Mouse (Mus musculus) right cerebral cortex, postnatal 25 days (tissue): Measurements from ENCODE around the gene Dlgap1.

Experiments used
- DNase-seq: peaks from one replicate; pipeline ENCODE4 v3.0.0; 2022

The Dlgap1 gene

DNA sequence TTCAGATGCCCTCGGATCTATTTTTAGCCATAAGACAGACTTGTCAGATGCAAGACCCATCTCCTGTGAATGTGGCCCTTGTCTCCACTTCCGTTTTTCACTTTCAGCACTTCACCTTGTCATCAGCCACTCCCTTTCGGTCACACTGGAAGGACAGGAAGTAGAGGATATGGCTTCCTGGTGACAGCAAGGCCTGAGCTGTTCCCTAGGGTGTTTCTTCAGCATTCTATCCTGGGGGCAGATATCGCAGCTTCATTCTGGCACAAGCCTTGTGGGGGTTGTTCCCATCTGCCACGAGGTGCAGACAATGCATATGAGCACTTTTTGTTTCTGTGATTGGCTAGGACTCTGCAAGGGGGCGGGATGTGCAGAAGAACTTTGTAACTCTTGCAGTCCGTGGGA, 502.1 kb downstream of the Dlgap1 start:
- DNase-seq: peak; percentile 67

DNA sequence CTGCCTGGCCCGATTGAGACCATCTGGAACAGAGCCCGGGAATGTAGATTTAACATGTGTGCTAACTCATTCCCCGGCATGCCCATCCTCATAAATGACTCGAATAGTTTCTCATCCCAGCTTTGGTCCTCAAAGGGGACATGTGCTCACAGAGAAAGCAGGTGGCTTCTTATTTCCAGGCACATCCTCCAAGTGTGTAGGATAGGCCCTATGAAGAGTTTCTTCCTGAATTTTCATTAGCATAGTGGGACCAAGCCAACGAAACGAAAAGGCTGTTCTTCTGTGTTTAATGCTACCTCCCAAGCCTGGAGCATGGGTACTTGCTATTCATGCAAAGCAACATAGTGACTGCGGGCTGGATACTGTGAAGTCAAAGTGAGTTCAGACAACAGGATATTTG, 503.3 kb downstream of the Dlgap1 start:
- DNase-seq: no peak

DNA sequence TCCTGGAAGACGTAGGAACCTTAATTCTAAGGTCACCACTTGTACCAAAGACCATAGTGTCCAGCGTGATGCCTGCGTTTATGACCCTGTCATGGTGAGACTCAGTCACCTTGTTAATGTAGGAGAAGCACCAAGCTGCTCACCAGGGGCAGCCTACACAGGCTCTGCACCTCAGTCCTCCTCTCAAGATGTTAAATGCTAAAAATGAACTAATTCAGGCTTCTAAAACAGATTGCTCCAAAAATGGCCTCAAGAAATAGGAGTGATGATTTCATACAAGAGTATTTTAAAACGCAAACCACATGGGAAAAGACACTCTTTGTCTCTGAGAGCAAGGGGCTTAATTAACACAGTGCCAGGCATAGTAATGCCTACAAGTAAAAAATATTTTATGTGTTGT, 505.0 kb downstream of the Dlgap1 start:
- no peak for DNase-seq

DNA sequence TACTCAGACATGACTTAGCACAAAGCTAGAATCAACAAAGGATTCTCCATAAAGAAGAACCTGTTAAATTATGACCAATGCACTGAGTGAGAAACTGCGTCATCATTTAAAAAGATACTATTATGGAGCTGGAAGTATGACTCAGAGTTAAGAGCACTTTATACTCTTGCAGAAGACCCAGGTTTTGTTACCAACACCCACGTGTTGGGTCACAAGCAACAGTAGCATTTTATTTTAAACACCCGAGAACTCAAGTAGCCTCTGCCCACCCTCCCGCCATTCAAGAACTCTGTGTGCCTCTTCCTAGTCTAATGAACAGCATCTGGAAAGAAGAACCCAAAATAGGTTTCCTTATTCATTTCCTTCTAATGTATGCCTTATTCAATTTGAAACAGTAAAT, 514.8 kb downstream of the Dlgap1 start:
- no peak for DNase-seq

DNA sequence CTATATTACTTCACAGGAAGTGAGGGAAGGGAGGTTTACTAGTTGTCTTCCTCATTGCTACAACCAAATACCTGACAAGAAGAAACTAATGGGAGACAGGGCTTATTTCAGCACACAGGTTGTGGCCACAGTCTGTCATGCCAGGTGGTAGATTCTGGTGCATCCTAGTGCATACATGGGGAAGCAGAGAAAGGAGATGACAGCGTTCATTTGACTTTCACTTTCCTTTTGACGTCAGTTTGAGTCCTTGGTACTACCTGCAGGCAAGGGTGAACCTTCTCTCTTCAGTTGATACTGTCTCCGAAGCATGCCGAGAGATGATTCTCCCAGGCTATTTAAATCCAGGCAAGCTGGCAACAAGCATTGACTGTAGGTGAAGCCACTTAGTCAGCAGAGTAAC, 516.8 kb downstream of the Dlgap1 start:
- no peak for DNase-seq

DNA sequence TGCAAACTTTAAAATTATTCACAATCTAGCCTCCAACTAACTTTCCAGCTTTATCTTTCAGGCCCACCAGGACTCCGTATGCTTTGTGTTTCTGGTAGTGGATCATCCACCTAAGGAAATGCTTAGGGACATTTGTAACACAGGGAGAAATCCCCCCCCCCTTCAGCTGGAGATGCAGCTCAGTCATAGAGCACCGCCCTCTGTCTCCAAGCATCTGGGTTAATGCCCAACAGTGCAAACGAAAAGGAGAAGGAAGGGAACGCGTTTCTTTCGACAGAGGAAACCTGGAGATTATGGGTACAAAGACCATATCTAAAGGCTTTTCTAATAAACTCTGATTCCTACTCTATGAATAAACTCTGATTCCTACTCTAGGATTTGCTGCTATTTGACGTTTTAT, 517.4 kb downstream of the Dlgap1 start:
- no peak for DNase-seq

DNA sequence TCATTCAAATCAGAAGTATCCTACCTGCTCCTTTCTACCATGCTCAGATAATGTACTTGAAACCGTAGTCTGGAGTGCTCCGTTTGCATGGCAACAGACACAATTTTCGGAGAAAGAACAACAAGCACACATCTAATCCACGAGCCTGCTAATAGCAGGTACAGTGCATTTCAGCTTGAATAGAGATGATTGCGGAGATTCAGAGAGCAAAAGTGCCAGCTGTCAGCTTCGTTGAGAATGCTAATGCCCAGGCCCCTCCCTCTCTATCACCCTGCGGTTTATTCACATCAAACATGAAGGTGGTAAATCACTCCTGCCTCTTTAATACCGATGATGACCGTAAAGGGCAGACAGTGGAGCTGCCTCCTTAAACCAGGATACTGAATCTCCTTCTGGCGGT, 518.0 kb downstream of the Dlgap1 start:
- DNase-seq: no peak

DNA sequence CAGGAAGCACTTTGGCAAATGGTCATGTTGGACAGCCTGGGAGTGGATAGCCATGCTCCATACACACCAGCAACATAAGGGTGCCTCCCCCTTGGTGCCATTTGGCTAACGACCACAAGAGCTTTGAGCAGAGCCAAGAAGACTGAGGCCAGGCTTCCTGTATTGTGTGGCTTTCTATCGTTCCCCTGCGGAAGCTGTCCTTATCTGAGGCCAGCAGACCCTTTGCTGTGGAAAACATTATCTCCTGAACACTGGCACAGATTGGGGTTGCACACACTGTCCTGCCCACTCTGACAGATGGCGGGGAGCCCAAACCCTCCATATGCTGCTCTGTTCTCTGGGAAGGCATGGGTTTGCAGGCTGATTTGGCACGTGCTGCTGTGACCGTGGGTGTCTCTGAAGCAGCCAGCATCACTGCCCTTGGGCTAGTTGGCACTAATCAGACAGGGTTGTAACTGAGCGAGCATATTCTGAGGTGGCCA, 520.0 kb downstream of the Dlgap1 start:
- DNase-seq: peak; percentile 85

DNA sequence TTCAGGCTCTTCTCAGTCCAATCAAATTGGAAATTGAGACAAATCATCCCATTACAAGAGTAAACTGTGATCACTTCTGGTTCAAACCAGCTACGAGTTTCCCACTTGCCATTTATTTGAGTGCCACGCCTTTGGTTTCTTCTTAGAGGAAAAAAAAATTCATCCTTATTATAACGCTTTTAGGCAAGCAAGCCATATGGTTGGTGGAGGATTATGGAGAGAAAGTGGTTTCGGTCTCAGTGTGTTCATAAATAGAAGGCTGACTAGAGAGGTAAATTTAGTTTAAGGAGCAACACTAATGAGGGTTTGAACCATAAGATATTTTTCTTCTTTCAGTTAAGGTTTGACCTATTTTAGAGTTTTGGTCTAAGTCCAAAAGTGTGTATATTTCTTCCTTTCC, 522.7 kb downstream of the Dlgap1 start:
- DNase-seq: no peak

DNA sequence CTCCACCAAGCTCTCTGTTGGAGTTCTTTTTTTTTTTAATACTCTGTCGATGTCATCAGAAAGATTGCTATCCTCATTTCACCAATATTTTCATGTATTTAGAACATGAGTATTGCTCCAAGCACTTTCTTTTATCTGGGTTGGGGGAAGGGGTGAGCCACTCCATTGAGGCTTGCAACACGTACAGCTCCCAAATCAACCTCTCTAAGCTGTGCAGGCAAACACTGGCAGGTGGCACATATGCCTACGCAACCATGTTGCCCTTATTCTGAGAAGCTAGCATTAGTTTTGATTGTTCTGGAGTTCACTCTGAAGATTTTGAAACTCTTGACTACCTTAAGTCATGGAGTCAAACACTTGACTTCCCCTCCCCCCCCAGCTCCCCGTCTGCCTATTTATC, 525.5 kb downstream of the Dlgap1 start:
- DNase-seq: no peak

DNA sequence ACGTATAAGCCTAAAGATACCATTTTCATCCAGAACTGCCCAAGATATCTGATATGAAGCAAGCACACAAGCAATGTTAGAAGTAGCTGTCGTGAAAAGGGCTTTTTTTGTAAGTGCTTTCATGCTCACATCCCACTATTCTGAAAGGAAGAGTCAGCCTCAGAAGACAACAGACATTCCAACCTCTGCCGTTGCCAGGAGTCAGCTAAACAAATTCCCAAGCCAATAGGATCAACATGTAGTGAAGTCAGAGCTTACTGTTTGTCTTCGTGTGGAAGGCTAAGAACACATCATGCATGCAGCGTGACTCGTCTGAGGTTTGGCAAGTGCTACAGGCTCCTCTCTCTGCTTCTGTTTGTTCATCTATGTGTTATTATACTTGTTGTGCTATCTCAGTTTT, 529.4 kb downstream of the Dlgap1 start:
- DNase-seq: no peak

DNA sequence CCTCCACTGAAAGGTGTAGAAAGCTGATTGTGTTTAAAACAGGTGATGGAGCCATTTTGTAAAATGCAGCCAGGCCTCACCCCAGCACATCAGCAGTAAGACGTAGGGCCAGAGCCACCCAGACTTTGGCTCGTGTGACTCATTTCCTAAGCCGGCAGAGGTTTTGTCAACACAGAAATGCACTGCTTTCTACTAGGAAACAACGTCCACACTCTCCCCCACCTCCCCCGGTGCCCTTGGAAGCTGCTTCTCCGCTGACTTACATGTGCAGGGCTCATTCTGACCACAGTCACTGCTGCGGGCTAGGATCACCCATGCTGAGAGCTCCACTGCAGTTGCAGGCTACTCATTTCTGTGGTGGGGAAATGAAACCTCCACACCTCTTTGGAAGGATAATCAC, 533.1 kb downstream of the Dlgap1 start:
- no peak for DNase-seq

DNA sequence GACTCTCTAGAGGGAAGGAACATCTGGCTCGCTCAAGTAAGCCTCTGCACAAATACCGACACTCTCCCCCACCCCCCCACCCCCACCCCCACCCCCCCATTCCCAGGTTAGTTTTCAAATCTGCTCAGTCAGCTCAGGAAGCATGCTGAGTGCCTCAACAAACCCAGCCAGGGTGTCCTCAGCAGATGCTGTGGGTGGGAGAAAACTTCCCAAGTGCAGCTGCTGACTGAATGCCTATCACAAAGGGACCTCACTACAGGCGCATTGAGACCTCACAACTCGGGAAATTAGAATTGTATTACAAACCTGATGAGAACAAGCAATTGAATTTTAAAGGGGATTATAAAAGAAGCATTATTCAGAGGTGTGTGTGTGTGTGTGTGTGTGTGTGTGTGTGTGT, 538.9 kb downstream of the Dlgap1 start:
- no peak for DNase-seq

DNA sequence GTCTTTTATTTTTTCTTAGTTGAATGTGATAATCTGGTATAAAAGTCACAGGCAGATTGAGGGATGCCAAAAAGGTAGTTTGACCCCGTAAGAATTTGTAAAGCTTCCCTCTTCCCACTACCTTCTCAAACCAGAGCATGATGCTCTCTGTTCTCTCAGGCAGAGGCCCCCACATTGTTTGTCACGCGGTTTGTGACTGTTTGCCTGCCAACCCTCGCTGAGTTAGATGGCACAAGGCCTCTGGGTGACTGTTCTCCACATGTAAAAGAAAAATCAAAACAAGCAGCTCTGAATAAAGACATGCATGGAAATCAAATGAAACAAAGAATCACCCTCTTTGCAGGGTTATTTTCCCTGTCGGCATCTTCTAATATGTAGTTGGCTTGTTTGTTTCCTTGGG, 541.6 kb downstream of the Dlgap1 start:
- no peak for DNase-seq

DNA sequence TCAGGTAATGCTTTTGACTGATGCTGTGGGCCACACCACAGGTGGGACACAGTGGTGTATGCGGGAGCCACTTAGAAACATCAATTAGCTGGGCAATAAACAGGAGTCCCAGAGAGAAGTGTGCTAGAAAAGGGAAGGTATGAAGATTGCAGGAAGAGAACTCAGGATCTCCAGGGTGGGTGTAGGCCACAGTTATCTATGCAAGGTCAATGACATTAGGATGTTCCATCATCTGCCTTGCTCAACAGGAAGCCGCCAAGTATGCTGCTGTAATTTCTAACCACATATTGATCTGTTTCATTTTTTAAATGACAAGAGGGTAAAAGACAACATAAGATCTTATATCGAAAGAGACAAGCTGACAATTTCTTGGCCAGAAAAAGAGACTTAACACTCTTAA, 542.5 kb downstream of the Dlgap1 start:
- DNase-seq: no peak

DNA sequence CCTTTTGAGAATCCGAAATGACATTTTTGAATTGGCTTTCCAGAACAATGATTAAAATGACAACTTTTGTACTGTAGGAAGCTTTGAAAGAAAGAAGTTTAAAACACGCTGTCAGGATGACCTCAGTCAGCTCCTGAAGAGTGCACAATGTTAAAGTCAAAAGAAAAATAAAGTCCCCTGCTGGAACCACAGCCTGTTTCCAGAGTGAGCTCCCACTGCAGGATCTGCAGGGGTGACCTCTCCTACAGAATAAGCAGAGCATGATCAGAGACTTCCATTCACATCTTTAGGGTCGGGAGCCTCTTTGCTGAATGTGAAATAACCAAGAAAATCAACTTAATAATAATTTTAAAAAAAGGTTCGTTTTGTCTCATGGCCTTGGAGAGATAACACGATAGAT, 544.9 kb downstream of the Dlgap1 start:
- no peak for DNase-seq

DNA sequence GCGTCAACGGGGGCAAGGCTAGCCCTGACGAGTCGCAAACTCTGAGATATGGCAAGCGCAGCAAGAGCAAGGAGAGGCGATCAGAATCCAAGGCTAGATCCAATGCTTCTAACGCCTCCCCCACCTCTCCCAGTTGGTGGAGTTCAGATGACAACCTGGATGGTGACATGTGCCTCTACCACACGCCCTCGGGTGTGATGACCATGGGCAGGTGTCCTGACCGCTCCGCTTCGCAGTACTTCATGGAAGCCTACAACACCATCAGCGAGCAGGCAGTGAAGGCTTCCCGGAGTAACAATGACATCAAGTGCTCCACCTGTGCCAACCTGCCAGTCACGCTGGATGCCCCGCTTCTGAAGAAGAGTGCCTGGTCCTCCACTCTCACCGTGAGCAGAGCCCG, 547.6 kb downstream of the Dlgap1 start:
- DNase-seq: no peak

DNA sequence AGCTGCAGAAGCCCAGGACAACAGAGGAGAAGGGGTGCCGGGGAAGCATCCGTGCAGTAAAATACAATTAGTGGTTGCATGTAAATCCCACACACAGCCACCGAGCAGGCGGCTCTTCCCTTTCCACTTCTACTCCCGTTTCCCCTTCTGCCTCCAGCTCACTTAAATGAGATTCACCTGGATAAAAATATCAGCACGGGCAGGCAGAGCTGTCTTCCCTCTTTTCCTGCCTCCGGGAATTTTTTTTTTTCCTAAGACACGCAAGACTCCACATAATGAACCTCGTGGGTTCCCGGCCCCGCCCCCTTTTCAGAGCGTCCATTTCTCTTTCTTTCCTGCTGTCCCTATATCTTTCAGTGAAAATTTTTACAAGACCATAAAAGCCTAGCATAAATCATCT, 548.5 kb downstream of the Dlgap1 start:
- DNase-seq: no peak

DNA sequence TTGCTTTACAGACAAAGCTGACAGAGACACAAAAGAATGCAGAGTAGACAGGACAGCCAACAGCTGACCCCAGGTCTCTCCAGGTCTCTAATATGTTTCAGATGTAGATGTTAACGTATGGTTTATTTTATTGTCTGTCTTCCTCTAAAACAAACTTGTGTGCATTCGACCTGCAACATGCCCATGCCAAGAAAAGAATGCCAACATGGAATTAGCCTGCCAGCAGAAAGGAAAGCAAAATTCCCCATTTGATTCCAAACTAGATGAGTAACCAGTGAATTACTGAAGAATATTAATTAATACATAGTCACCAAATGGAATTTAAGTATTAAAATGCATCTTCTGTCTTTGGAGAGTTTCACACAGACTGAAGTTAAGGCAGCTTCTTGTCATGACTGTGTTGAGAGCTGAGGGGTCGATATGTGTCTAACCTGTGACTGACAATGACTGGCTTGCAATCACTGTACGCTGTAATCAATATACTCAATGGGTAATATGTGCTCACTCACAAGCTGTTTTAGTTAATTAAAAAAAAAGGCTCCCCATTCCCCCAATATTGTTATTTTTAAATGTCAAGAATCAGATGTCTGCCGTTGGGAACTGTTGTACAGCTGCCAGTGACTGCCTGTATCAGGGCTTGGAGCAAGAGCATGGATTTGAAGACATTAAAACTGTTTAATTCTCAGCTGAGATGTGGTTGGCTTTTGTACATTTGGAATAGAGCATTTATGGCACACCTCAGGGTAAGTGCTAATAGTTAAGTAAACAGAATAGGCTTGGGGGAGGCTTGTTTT, 552.4 kb downstream of the Dlgap1 start:
- no peak for DNase-seq

DNA sequence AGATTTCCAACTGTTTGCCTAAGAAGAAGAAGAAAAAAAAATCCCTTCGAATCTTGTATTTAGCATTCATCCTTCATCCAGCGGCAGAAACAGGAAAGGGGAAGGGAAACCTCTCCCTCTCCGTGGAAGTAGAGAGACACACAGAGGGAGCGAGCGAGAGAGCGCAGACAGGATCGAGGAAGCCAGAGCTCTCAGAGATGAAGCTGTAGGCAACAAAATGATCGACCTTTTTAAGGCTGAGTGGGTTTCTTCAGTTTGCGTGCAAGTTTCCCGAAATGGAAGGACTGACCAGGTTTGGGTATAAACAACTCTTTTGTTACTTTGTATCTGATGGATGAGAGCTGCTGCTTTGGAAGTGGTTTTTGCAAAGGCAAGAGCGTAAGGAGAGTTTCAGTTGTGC, 553.1 kb downstream of the Dlgap1 start:
- peak; percentile 45 for DNase-seq

DNA sequence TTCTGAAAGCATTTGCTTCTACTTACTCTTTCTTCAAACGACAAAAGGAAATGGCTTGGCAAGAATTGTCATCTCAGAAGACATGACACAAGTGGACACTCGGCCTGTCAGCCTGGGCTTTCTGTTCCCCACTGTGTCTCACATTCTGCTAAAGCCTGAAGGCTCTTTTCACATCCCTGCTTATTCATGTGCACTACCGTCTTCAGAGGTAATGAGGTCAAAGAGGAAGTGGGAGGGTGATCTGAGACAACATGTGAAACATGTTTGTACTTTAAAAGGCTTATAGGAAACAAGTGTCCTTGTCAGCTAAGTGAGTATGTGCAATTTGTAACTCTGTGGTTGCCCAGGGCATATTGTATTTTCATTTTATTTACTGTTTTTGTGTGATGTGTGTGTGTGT, 557.1 kb downstream of the Dlgap1 start:
- no peak for DNase-seq

DNA sequence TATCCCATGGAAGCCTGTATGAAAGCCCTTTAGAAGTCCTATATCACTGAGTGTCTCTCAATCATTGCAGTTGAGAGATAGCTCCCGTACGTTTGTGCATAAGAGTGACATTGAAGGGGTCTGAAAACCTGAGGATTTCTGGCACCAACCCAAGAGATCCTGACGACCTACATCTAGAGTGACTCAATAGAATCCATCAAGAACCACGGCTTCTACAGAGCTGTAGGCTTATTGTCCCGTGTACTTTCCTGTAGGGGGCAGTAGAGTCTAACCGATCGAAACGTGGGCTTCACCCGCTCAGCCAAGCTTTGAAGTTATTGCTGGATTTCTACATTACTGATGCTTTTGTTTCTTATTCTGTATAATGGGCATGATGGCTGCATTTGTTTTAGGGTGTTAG, 558.2 kb downstream of the Dlgap1 start:
- DNase-seq: peak; percentile 44

DNA sequence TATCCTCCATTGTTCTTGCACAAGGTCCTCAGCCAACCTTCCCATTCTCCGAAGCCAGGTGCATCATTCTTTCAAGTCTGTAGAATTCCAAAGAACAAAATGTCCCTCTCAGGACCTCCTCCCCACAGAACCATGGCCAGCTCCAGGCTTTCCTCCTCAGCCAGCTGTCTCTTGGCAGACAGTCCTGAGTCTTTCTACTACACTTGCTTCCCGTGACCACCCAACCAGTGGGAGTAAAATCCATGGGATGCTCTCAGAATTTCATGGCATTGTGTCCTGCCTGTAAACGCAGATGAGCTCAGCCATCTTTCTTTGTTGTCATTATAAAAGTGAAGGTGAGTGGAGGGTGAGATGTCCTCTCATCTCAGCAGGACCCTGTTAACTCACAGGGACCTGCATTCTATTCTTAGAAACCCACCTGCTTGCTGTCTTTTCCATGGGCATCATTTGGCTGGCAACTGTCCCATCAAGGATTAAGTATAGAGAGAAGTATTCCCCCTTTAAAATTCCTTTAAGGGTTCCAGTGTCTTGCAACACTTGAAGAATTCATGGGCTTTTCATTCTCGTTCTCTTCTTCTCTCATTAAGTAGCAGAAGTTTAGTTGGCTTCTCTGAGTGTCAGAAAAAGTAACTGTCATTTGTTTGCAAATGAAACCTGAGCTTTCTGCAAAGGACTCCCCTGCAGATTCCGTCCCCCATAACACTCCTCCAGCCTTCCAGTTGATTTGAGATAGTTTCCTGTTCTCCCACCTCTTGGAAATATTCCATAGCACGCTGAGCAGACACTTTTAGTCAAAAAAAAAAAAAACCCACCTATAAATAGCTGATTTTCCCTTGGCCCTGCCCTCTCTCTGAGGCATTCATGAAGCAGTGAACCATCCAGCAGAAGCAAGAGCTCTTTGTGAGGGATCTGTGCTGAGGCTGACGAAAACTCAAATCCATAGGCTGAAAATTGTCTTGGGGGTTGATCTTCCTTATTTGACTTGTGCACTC, 559.6 kb downstream of the Dlgap1 start:
- no peak for DNase-seq

DNA sequence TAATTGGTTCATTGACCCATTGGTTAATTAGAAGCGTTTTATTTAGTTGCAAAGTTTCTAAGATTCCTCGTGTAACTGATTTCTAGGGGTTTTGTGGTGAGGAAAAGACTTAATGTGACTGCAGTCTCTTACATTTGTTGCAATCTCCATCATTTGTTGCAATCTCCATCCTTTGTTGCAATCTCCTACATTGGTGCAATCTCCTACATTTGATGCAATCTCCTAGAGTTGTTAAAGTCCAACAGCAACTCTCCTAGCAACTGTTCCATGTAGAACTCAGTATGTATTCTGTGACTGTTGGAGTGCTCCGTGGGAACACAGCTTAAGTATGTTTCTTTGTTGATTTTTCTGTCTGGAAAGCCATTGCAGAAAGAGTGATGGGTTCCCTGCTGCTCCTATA, 565.4 kb downstream of the Dlgap1 start:
- no peak for DNase-seq
